Mouse (Mus musculus): Measurements from ENCODE around the gene Sardh.

Gene Sardh

DNA sequence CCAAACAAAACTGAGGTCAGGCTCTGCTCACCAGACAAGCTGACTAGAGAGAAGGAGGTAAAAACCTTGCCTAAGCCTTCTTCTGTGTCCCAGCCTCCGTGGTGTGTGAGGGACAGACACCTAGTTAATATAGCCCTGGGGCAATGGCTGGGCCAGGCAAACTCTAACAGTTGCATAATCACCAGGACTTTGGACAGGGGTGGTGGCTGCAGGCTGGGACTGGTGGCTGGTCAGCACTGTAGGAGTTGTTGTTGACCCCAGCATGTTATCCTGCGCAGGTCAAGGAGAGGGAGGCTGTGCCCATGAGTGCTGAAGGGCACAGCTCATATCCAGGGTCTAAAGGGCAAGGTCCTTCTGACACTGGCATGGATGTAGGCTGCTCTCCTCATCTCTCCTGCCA lies at the start of gene Sardh:
Gene Sardh (minus strand): TSS at position 127 of the 400 bp plus-strand sequence.
- no peak for DNase-seq

- DNase-seq = peak; percentile 69
Measured at GRCm38 (mm10) chr2:27296656-27297406, 48.7 kb upstream of the Sardh start.

- DNase-seq = no peak
Measured at GRCm38 (mm10) chr2:27294777-27295176, 46.6 kb upstream of the Sardh start.

DNA sequence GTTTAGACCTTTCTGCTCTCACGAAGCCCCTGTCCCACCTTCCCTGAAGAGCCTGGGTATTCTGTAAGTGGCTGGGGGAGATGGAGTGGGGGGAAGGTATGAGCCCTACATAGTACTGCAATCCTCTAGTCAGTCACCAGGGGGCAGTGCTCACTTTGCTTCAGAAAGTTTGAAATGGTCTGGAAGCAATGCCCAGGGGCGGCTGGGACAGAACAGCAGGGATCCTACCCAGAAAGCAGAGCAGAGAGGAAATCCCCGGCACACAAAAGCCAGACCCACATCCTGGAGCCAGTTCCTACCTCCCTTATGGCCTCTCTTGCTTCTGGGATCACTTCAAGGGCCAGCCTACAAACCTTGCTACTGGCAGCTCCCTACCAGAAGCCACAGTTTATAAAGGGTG lies 40.9 kb upstream of the Sardh start:
- DNase-seq = peak; percentile 85

DNA sequence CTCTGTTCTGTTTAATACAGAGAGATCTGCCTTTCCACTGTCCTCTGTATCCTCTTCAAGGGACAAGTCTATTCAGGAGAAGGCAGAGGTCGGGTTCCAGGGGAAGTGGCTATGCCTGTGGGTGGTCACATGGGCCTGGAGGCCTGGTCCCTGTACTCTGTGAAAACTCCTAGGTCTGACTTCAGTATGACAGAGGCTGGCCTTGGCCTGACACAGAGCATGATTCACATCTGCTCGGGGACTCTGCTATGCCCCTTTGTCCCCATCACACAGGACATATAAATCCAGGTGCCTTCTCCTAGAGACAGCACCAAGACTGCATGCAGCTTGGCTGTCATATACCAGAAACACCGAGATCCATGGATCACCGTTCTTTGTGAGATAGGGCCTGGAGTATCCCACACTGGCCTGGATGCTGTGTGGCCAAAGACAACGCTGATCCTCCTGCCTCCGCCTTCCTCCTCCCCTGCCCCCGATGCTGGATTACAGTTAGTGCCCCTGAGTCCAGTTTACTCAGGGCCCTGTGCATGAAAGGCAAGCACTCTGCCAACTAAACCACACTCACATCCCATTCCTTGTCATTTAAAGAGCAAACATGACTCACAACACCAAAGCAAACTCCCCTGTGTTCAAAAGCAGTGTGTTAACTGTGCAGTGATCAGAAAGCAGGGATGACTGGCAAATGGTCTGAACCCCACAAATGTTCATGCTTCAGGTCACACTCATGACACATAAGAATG lies 39.0 kb upstream of the Sardh start:
- DNase-seq = no peak

DNA sequence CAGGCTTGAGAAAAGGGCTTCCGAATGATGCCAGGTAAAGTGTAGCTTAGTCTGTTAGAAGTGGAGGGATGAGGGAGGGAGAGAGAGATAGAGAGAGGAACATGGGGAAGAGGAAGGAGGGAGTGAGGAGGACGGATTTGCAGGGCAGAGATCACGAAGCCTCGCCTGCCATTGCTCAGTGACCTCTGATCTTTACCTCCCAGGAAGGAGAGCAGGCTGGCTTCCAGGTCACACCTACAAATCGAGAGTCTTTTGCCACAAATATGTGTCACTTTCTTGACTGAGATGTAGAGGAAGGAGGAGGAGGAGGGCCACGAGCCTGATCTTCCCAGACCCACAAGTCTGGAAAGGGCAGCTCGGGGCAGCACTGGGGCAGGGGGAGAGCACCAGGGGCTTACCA lies 36.3 kb upstream of the Sardh start:
- no peak for DNase-seq

DNA sequence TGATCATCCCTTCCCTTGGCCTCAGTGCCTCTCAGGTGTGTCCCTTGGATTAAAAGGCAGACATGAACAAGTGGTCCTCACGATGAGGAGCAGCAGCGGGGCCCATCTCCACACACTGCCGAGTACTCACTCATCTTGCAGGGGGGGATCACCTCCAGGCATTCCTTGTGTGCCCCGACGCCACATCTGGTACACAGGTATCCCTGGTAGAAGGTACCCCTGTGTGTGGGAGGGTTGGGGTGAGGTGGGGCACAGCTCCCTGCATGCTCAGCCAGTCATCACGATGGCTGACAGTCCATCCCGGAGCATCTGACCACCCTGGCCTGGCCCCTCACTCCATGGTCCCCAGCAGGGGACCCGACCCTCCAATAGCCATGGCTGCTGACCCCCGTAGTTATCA lies 33.6 kb upstream of the Sardh start:
- no peak for DNase-seq

DNA sequence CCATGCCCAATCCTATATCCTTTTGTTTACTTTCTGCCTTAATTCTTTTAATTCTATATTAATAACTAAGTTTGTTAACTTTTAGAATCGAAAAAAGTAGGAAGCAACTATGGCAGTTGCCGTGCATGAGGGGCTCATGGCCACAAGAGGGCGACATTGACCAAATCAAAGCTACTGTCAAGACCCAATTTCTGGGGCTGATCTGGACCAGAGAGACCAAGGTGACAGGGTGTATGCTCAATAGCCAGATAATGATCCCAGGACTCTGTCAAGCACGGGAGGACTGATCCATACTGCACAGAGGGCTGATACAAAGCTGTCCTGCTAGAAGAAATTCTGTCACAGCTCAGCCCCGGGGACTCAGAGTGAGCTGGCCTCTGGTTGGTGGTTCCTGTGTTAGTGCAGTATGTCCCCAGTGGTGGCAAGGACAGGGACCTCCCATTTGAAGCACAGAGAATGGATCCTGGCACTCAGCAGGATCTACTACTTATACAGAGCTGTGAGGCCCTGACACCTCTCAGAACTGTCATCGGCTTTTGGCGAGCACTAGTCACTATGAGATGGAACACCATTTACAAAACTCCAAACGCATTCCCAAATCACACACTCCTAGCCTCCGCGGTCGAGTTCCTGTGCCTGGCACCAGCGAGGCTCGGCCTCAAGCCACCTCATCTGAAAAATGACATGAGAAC lies 32.9 kb upstream of the Sardh start:
- peak; percentile 74 for DNase-seq

DNA sequence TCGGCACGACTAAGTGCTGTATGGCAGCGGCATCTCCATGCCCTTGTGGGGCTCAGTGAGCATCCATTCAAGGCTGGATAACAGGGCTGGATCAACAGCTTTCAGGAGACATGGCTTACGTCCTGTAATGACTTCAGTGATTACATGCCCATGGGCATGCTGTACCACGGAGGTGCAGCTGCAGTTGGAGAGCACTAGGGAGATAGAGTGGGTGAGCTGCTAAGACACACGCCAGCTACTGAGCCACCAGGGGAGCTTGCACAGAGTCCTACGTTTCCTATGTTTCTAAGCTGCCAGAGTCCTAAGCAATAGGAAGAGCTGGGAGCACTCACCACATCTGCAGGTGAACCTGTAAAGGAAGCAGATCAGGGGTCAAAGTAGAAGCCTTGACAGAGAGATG lies 30.7 kb upstream of the Sardh start:
- no peak for DNase-seq

DNA sequence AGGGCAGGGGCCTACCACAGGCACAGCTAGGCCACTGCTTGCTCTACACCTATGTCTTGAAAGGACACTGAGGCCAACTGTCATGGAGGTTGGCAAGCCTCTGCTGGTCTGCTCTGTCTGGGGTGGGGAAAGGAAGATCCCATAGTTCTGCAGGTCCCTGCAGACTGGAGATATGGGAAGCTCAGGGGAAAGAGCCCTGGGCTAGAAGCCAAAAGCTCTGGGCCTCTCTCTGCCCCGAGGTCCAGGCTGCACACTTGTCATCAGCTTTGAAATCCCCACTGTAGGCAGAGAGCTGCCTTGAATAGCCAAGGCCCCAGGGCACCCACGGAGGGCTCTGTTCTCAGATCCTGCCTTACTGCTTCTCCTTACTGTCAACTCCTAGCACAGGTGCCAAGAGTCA lies 20.2 kb upstream of the Sardh start:
- no peak for DNase-seq

GRCm38 (mm10) chr2:27265819-27266218 lies 17.7 kb upstream of the Sardh start:
- DNase-seq = no peak

DNA sequence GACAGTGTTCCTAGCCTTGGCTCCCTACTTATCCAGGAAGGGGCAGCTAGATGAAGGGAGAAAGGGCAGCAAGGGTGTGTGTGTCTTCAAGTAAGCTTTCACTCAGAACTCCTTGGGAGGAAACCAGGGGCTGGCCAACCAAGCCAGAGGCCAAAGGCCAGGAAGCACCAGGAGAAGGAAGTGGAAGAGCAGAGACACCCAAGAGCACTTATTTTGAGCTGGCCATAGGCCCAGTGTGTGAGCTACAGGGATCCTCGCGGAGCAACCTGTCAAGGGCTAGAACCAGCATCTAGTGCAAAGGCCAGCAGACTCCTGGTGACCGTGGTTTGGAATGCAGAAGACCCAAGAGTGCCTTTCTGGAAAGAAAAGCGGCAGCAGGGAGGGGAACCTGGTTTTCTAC lies 14.8 kb upstream of the Sardh start:
- no peak for DNase-seq

DNA sequence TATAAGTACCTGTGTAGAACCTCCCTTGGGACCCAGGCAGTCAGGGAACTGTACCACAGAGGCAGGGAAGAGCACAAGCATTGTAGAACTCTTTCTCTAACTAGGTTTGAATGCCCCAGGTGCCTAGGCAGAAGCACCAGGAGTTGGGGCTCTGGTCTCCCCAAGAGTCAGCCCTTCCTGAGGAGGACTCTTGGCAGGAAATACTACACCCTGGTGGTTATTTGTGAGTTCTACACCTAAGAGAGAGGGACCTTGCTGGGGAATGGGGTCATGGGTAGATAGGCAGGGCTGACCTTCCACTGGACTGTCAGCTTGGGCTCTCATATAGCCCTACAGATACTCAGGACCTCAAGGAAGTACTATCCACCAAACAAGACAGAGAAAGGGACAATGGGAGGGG lies 3.3 kb upstream of the Sardh start:
- DNase-seq = no peak

- no peak for DNase-seq
Measured at GRCm38 (mm10) chr2:27247487-27247863, 662 bp downstream of the Sardh start.

GRCm38 (mm10) chr2:27246712-27247486 lies 1.2 kb downstream of the Sardh start:
- DNase-seq = no peak

DNA sequence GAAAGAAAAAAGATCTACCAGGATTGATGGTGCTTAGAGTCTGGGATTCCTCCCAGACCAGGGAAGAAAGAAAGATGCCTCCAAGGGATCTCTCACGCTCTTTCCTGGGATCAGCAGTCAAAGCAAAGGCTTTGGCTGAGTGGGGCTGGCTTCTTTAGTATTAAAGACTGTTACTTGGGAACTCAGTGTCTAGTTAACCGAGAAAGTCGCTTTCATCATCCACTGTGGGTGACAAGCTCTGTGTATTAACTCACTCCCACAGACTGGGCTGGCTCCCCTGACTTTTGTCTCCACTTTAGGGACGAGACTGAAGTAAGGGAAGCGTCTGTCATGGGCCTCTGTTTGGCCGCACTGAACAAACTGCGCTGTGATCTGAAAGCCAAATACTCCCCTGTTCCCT lies 2.2 kb downstream of the Sardh start:
- no peak for DNase-seq

DNA sequence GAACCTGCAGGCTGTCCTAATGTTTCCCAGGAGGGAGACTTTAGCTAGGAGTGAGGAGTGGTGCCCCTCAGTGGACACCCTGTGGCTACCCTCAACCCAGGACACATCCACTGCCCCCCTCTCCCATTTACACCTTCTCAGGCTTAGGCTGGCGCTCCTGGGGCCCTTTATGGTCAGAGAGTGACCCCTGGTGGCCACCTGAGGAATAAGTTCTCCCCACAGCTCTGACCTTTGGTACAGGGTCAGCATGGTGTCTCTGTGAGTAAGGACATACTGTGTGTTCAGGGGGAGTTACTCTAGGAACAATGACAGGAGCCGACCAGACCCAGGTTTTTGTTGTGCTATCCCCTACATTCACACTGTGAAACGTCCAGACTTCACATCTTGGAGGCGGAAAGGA lies 10.8 kb downstream of the Sardh start:
- peak; percentile 70 for DNase-seq

DNA sequence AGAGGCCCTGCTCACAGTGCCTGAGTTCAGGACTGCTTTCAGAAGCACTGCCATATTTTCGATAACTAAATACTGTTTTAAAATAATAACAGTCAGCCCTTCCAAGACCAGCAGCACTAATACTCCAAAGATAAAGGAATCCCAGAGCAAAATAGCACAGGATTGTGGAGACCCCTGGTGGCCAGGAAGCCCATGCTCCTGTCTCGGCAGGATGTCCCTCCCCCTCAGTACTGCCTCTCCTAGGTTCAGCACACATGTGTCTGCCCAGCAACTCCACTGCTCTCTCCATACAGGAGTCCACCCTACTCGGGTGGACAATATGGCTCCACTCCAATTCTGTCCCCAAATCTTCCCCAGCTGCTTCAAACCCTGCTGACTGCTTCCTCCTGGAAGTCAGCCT lies 12.4 kb downstream of the Sardh start:
- peak; percentile 78 for DNase-seq

GRCm38 (mm10) chr2:27232376-27232775 lies 15.8 kb downstream of the Sardh start:
- no peak for DNase-seq

- no peak for DNase-seq
Measured at GRCm38 (mm10) chr2:27229481-27230105, 18.5 kb downstream of the Sardh start.

- peak; percentile 68 for DNase-seq
Measured at GRCm38 (mm10) chr2:27228809-27229480, 19.2 kb downstream of the Sardh start.

DNA sequence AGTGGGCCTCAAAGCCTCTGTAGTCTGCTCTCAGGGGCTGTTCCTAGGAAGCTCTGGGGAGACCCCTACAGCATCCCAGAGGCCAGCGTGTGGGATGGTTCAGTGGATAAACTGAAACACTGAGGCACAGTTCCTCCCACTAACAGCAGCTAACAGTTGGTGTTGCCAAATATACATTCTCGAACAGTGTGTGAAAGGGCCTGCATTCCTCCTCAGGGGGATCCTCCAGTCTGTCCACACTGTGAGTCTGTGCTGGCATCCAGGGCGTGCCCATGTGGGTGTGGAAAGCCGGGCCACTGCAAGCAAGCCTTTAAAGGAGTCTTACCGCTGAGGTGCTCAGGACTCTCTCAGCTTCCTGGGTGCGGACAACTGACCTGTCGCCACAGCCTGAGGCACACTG lies 21.6 kb downstream of the Sardh start:
- no peak for DNase-seq
